In the genomic region with DNA sequence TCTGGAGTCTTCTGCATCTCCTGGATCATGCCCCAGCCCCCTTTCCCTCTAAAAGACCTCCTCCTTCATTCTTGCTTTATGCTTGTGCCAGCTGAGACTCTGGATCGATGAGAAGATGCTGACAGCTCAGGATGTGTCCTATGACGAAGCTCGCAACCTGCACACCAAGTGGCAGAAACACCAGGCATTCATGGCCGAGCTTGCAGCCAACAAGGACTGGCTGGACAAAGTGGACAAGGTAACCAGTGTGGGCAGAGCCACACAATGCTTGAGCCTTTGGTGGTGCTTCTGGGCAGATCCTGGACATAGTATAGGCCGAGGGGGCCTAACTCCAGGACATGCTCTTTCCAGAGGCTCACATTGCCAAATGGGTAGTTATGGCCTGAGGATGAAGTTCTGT, we compare ENCODE assay signal across 16 mouse cellular contexts. TPM values are rescaled to one million over a fixed set of nuclear protein-coding genes. Genes with fewer than 3 reads are reported as not detected.
"Had no signal": no experiment of that assay in that cellular context is flagged by ENCODE, and none has a peak within 500 bp of the region (broad histone marks: within the 10 kb centered on the region; RNA-seq: fewer than 3 reads in every experiment).

No protein-coding gene starts in this region.

- DNase-seq: retina, postnatal 1 day; right cerebral cortex, adult 18-20 months; right cerebral cortex, postnatal 14 days; right cerebral cortex, postnatal 25 days; right cerebral cortex, postnatal 4 days; spleen, adult 18-20 months; thymus, adult 18-20 months; thymus, adult 2 months; thymus, postnatal 14 days; thymus, postnatal 25 days; thymus, postnatal 36 days; thymus, postnatal 4 days had no signal

- H3K4me1 ChIP-seq: neural tube, embryonic 15.5 days; stomach, embryonic 15.5 days had no signal

- H3K9me3 ChIP-seq: neural tube, embryonic 15.5 days; stomach, embryonic 15.5 days had no signal

- H3K4me2 ChIP-seq: neural tube, embryonic 15.5 days; stomach, embryonic 15.5 days had no signal

- H3K4me3 ChIP-seq: neural tube, embryonic 15.5 days; stomach, embryonic 15.5 days had no signal

- H3K9ac ChIP-seq: neural tube, embryonic 15.5 days; stomach, embryonic 15.5 days had no signal

- H3K27ac ChIP-seq: neural tube, embryonic 15.5 days; stomach, embryonic 15.5 days; stomach, postnatal 0 days had no signal

- H3K27me3 ChIP-seq: neural tube, embryonic 15.5 days; stomach, embryonic 15.5 days had no signal

RNA-seq across cellular contexts. Expression of a gene that starts 41.3 kb away (rescaled TPM):
- polyA plus RNA-seq: spleen, adult 2 months had no signal
